Mouse (Mus musculus) kidney, postnatal 0 days (tissue): ENCODE results near the gene Tubb4b. TPM values are rescaled to one million over a fixed set of nuclear protein-coding genes. Genes with fewer than 3 reads are reported as not detected.
A peak's percentile ranks its signal among the peaks of the same experiment; 100 is the strongest.

Experiments
- ATAC-seq: fragments of 200-750 bp; cut with Nextera tagmentation; replicated peaks from 2 replicates; pipeline ENCODE4 v1.8.0; 2017; ENCODE audit warnings: low read depth, moderate number of reproducible peaks, moderate TSS enrichment, moderate library complexity; ENCODE audit not compliant: low FRiP score
- DNase-seq: peaks from one replicate; pipeline ENCODE4 v3.0.0-alpha.2; 2016; ENCODE audit warnings: low spot score
- H3K27ac ChIP-seq: fragments of 300-500 bp; sonication (generic); 2 replicates; pipeline ENCODE4 v1.5.1; 2014; ENCODE audit warnings: mild to moderate bottlenecking
- H3K27me3 ChIP-seq: fragments of 300-500 bp; sonication (generic); 2 replicates; pipeline ENCODE4 v1.6.1; 2014; ENCODE audit warnings: low read length, mixed read lengths; ENCODE audit not compliant: insufficient read depth
- H3K36me3 ChIP-seq: fragments of 300-500 bp; sonication (generic); 2 replicates; pipeline ENCODE4 v1.6.1; 2014; ENCODE audit warnings: low read length, mixed read lengths; ENCODE audit not compliant: insufficient read depth
- H3K4me1 ChIP-seq: fragments of 300-500 bp; sonication (generic); replicated peaks from 2 replicates; pipeline ENCODE4 v1.6.1; 2014; ENCODE audit warnings: antibody characterized with exemption, low read length, mixed read lengths; ENCODE audit not compliant: insufficient read depth
- H3K4me2 ChIP-seq: fragments of 300-500 bp; sonication (generic); 2 replicates; pipeline ENCODE4 v1.6.1; 2014; ENCODE audit warnings: mild to moderate bottlenecking, low read length, moderate library complexity, mixed read lengths
- H3K4me3 ChIP-seq: fragments of 300-500 bp; sonication (generic); replicated peaks from 2 replicates; pipeline ENCODE4 v1.5.1; 2014; ENCODE audit warnings: low read depth, low read length
- H3K9ac ChIP-seq: fragments of 300-500 bp; sonication (generic); 2 replicates; pipeline ENCODE4 v1.6.1; 2014; ENCODE audit warnings: low read depth, low read length
- H3K9me3 ChIP-seq: fragments of 300-500 bp; sonication (generic); replicated peaks from 2 replicates; pipeline ENCODE4 v1.6.1; 2016; ENCODE audit warnings: low read length, inconsistent platforms, mixed read lengths
- CTCF ChIP-seq: IDR thresholded peaks from 2 replicates; pipeline ENCODE4 v1.5.1; 2016; ENCODE audit warnings: antibody characterized with exemption, low read depth, mild to moderate bottlenecking, moderate library complexity
- WGBS: fragments of 180-500 bp; shearing (Covaris S2); extraction: QIAGEN DNeasy Blood & Tissue Kit; methylation state at CpG from one replicate; pipeline ENCODE4 v1.1.7; 2014; 5-methylcytosine and 5-hydroxymethylcytosine counted together
- polyA plus RNA-seq: library from polyadenylated mRNA; unstranded; fragments of >200 nt; fragmentation: Nextera tagmentation; extraction: Ambion mirVana; gene quantifications from 2 replicates; pipeline ENCODE4 v1.2.1, GENCODE M21; 2015

Tubb4b gene
- polyA plus RNA-seq, 1 experiment from 2014 or later: 339 TPM

DNA sequence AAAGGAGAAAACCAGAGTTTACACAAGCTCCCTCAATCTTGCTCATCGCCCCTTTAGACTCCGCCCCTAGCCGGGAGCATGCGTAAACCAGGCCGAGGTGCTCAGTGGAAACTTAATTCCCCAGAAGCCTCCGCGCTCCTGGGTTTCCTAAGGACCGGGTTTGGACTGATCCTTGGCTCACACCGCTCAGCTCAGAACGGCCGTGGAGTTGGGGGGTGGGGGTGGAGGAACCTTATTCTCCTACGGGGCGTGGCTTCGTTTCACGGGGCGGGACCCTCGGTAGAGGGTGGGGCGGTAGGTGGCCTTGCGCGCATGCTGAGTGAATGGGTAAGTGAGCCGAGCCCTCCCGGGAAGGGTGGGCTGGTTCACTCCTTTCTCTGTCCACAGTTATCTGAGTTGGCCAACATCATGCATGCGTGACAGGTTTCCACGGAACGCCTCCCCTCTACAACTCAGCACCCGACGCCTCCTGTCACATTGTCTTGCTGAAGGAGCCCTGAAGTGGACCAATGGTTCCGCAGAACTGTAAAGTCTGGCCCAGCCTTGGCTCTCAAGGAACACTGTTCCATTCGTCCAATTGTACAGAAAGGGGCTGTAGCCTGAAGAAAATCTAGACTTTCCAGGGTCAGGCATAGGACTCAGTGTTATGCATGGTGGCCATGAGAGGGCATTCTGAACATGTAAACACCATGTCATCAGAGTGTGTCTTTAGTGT, 16.4 kb upstream of the Tubb4b start:
- WGBS: 2% methylated on average over 29 of the region's 29 CpGs
- ATAC-seq: peak; percentile 84
- peak overlapping the region; percentile 59 for H3K27ac ChIP-seq

DNA sequence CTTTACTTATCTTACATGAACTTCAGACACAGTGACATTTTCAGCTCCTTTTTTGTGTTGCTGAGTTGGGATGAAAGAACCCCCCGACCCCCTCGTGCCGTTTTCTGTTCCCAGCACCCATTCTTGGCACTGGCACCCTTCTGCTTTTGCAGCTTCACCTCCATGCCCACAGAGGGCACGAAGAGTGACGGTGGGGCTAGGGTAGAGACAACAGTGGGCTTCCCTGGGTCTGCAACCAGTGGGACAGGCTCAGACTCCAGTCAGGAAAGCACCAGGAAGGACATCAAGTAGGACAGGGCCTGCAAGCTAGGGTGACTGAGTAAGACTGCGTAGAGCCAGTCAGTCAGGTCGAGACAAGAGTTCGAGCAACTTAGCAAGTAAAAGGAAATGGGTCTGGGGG, 15.8 kb upstream of the Tubb4b start:
- Histone ChIP-seq H3K27me3 (no peaks in the 10 kb centered on the region), H3K9ac (peak overlapping the region; percentile 36; the same call in 1 of the 2 replicates), H3K4me2 (peak overlapping the region; percentile 92), H3K4me3 (peak overlapping the region; percentile 26; the same call in 1 of the 2 replicates), H3K36me3 (no peaks in the 10 kb centered on the region), H3K4me1 (peaks cover 20% of the 10 kb centered on the region), H3K27ac (peak overlapping the region; percentile 59), H3K9me3 (no peaks in the 10 kb centered on the region)
- 51% methylated on average over 8 of the region's 8 CpGs for WGBS
- no peak for TF ChIP-seq CTCF
- ATAC-seq (no peak), DNase-seq (no peak)

More for the DNA sequence above, 16.4 kb upstream of the Tubb4b start:
- Histone ChIP-seq H3K9me3 (no peaks in the 10 kb centered on the region), H3K4me1 (peaks cover 20% of the 10 kb centered on the region), H3K4me2 (peak overlapping the region; percentile 92), H3K27me3 (no peaks in the 10 kb centered on the region), H3K9ac (peak overlapping the region; percentile 28; the same call in 1 of the 2 replicates), H3K4me3 (peak overlapping the region; percentile 26), H3K36me3 (no peaks in the 10 kb centered on the region)
- peak; percentile 85 for DNase-seq
- TF ChIP-seq CTCF: no peak

DNA sequence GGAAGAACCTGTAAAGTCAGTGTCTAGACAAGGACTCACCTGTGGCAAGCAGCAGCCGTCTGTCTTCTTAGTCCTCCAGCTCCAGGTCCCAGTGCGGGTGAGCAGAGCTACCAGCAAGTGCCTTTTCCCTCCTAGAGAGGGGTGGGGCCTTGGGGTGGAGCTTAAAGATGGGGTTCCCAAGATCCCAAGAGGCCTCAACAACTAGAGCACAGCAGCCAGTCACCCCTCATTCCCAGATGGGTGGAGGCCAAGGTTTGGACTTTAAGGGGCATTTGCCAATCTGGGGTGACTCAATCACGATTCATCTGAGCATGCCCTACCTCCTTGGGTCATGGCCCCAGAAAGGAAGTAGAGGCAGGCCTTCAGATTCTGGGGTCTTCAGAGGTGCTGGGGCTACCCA, 15.3 kb upstream of the Tubb4b start:
- ATAC-seq: no peak
- no peaks in the 10 kb centered on the region for H3K9me3 ChIP-seq
- no peaks in the 10 kb centered on the region for H3K36me3 ChIP-seq
- no peak overlapping the region for H3K9ac ChIP-seq
- 88% methylated on average over 3 of the region's 3 CpGs for WGBS
- H3K4me2 ChIP-seq: no peak overlapping the region
- H3K27ac ChIP-seq: no peak overlapping the region
- no peak for DNase-seq
- H3K27me3 ChIP-seq: no peaks in the 10 kb centered on the region
- H3K4me1 ChIP-seq: peaks cover 20% of the 10 kb centered on the region
- no peak overlapping the region for H3K4me3 ChIP-seq
- TF ChIP-seq CTCF: no peak

DNA sequence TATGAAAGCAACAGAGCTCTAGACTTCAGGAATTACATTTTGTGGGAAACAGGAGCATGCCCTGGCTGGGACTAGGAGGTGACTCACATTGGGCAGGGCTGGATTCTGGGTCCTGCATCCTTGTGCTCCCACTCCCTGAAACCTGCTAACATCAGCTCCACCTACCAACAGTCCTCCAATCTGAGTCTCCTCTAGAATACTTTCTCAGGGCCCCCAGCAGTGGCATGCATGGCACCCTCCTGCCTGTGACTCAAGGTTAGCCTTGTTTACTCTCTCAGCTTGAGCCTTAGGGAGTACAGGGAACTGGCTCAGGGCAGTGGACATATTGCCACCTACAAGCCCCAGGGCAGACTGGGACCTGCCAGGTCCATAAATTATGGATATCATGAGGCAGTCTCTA, 13.6 kb upstream of the Tubb4b start:
- no peak overlapping the region for H3K4me2 ChIP-seq
- H3K9ac ChIP-seq: no peak overlapping the region
- ATAC-seq (no peak), DNase-seq (no peak)
- peaks cover 20% of the 10 kb centered on the region for H3K4me1 ChIP-seq
- no peak for TF ChIP-seq CTCF
- peak overlapping the region; percentile 47; the same call in 1 of the 2 replicates for H3K27ac ChIP-seq
- H3K27me3 ChIP-seq: no peaks in the 10 kb centered on the region
- no peaks in the 10 kb centered on the region for H3K36me3 ChIP-seq
- no peak overlapping the region for H3K4me3 ChIP-seq
- H3K9me3 ChIP-seq: no peaks in the 10 kb centered on the region

DNA sequence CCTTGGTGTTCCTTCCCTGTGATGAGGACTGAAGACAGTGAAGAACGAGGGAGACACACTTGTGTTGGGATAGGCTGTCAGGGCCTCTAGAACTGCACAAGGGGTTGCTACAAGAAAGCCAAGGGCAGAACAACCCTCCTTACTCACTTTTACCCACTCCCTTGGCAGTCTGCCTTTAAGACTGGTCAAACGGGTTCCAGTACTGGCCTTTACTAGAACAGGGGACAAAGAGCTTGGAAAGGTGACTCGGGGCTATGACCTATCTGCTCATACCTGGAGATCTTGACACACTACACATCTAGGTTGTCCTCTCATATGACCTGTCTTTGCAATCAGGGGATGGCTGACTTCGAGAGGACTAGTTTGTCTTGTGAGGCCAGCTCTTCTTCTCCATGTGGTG, 13.0 kb upstream of the Tubb4b start:
- no peak for ATAC-seq

DNA sequence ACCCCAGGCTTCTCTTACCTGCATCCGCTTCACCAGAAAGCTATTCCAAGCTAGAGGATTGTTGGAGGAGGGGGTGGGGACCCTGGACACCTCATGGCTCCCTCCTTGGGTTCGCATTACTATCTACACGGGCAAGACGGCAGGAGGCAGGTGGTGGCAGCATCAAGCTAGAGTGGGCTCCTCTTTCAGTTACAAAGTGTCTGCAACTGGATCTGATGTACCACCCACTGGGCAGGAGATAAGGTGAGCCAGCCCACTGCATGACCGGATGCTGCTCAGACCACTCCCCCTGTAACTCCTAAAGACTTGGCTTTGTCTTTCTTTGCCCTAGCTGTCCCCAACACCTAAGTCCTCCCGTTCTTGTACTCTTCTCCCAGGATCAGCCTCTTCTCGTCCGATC, 12.1 kb upstream of the Tubb4b start, which contains the start of gene Rnf224:
Rnf224 (minus strand) TSS at position 174 of the 400 bp plus-strand sequence.
- peaks cover 13% of the 10 kb centered on the region for H3K4me1 ChIP-seq
- H3K9me3 ChIP-seq: no peaks in the 10 kb centered on the region
- peak within 1 kb of the TSS; percentile 47; the same call in 1 of the 2 replicates for H3K27ac ChIP-seq
- H3K36me3 ChIP-seq: no peaks in the 10 kb centered on the region
- WGBS: 35% methylated on average over 8 of the region's 8 CpGs
- no peaks in the 10 kb centered on the region for H3K27me3 ChIP-seq
- no peak within 1 kb of the TSS for H3K4me2 ChIP-seq
- ATAC-seq: no peak
- H3K9ac ChIP-seq: no peak within 1 kb of the TSS
- TF ChIP-seq CTCF: no peak
- H3K4me3 ChIP-seq: no peak within 1 kb of the TSS
- peak; percentile 25 for DNase-seq

More for the DNA sequence above, 13.0 kb upstream of the Tubb4b start:
- H3K4me2 ChIP-seq: no peak overlapping the region
- no peak overlapping the region for H3K9ac ChIP-seq
- no peak for TF ChIP-seq CTCF
- H3K4me3 ChIP-seq: no peak overlapping the region
- peak; percentile 7 for DNase-seq
- H3K9me3 ChIP-seq: no peaks in the 10 kb centered on the region
- 53% methylated on average over 4 of the region's 4 CpGs for WGBS
- H3K27ac ChIP-seq: peak overlapping the region; percentile 47
- no peaks in the 10 kb centered on the region for H3K36me3 ChIP-seq
- no peaks in the 10 kb centered on the region for H3K27me3 ChIP-seq
- peaks cover 15% of the 10 kb centered on the region for H3K4me1 ChIP-seq
